Mouse (Mus musculus): Measurements from ENCODE around the gene Heatr3.

DNA sequence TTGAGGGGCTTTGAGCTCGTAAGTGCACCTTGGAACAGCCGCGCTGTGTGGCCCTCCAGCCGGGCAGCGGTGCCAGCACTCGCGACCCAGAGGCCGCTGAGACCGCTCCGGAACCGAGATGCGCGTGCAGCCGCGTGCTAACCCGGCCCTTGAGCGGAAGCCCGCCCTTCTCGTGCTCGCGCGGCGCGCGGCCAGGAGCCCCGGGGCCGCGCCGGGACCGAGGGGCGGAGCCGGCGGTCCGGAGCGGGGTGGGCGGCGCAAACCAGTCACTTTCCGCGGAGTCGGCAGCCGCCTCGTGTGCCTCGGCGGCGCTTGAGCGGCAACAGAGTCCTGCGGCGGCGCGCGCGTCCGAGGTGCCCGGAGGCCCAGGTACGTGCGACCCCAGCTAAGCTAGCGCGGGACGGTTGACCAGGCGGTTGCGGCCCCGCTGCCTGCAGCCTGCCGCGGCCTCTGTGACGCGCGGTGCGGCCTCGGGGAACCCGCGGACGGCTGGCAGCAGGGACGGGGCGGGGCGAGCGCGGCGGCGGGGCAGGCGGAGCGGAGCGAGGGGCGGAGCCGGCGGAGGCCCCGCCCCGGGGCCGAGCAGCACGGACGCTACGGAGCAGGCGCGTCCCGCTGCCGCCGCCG lies 61.4 kb downstream of the Heatr3 start, which contains the start of gene Tent4b:
- TF ChIP-seq POLR2A (IDR thresholded peaks at IDR 0.05; ENCODE audit: extremely low read depth, insufficient read depth, low read length) (peak; percentile 37; the same call in 1 of the 2 replicates), CTCF (IDR thresholded peaks at IDR 0.05; ENCODE audit: extremely low read depth, insufficient read depth, low read length) (no peak)

Measured in cortical plate, adult 2 months (tissue).